Mouse (Mus musculus): ENCODE data around the gene Rbfox3.

DNA sequence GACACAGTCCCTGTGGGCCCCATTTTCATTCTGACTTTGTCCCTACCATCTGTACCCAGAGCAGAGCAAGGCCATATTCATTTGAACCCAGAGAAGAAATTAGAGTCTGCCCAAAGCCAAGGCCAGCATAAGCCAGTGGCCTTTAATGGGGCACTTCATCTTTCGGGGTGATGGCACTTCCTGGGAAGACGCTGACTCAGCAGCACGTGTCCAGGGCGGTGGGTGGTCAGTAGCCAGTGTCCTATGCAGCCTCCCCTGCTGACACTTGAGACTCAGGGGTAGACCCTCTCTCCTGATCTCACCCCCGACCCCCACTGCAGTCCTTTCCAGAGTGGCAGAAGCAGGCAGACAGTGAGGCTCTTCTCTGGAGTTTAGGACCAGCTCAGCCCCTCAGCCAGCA, 283.9 kb downstream of the Rbfox3 start:
- TF ChIP-seq E2F4 (IDR thresholded peaks at IDR 0.05; ENCODE audit: insufficient read depth): no peak
- TF ChIP-seq TCF12 (IDR thresholded peaks at IDR 0.05; ENCODE audit: insufficient read depth, poor library complexity, severe bottlenecking): no peak
- TF ChIP-seq POLR2A (IDR thresholded peaks at IDR 0.05; ENCODE audit: insufficient read length, low read depth): no peak
- no peak for TF ChIP-seq MAX (IDR thresholded peaks at IDR 0.05; ENCODE audit: low read depth)
- TF ChIP-seq USF1 (IDR thresholded peaks at IDR 0.05; ENCODE audit: low read depth): no peak
- TF ChIP-seq MYOD1 (IDR thresholded peaks at IDR 0.05; ENCODE audit: control insufficient read depth in 1 of 3, insufficient read length in 2 of 3, low read depth in 2 of 3): no peak

Measured in myocyte (in vitro differentiated cells).